Mouse (Mus musculus) ES-E14 (cell line): ENCODE results near the gene Nkiras1.

ENCODE experiments used
- CHD2 ChIP-seq: IDR thresholded peaks from 2 replicates; pipeline ENCODE4 v1.6.1; 2014; ENCODE audit warnings: mild to moderate bottlenecking, low read depth, low read length, inconsistent platforms
- HCFC1 ChIP-seq: IDR thresholded peaks from 2 replicates; pipeline ENCODE4 v1.6.1; 2012; ENCODE audit warnings: low read length, inconsistent platforms, borderline replicate concordance; ENCODE audit not compliant: insufficient read depth
- MAFK ChIP-seq: IDR thresholded peaks from 2 replicates; pipeline ENCODE4 v1.6.1; 2014; ENCODE audit warnings: mild to moderate bottlenecking, low read depth, low read length, inconsistent platforms; ENCODE audit not compliant: insufficient read depth
- ZC3H11A ChIP-seq: IDR thresholded peaks from 2 replicates; pipeline ENCODE4 v1.6.1; 2012; ENCODE audit warnings: low read depth, mild to moderate bottlenecking, inconsistent platforms, low read length, borderline replicate concordance
- ZNF384 ChIP-seq: IDR thresholded peaks from 2 replicates; pipeline ENCODE4 v1.6.1; 2012; ENCODE audit warnings: low read depth, low read length, inconsistent platforms

DNA sequence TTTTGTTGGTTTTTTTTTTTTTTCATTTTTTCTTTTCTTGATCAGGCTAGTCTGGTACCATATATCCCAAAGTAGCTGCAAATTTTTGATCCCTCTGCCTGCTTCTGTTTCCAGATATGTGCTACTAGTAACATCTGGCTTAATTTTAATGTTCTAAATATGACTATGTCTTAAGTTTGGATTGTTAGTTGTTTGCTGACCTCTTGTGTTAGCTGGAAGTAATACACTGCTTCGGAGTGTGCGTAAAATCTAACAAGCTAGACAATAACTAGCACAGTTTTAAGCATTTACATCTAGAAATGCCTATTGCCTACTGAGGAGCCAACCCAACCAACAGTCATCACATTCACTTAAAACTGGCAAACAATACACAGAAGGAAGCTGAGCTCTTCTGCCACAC, 13.6 kb downstream of the Nkiras1 start:
- TF ChIP-seq ZNF384 (no peak), ZC3H11A (no peak), HCFC1 (no peak), MAFK (no peak), CHD2 (no peak)
